Mouse (Mus musculus): ENCODE results near the gene Arpc2. TPM values are rescaled to one million over a fixed set of nuclear protein-coding genes. Genes with fewer than 3 reads are reported as not detected.

Gene Arpc2
- polyA plus RNA-seq, 1 experiment = 281 TPM

- Histone ChIP-seq H3ac (ENCODE audit: control insufficient read depth, insufficient read length, low read depth) (no peak overlapping the region), H3K27me3 (ENCODE audit: control insufficient read depth, insufficient read depth, insufficient read length) (no peaks in the 10 kb centered on the region), H3K4me3 (ENCODE audit: insufficient read depth, poor library complexity, severe bottlenecking) (no peak overlapping the region), H3K79me2 (ENCODE audit: control insufficient read depth, insufficient read depth) (peaks cover 18% of the 10 kb centered on the region), H3K36me3 (ENCODE audit: control insufficient read depth, insufficient read depth) (peaks cover 28% of the 10 kb centered on the region), H3K79me3 (ENCODE audit: low read depth) (peaks cover 10% of the 10 kb centered on the region)
- TF ChIP-seq MAX (IDR thresholded peaks at IDR 0.05) = no peak
- TF ChIP-seq FOSL1 (IDR thresholded peaks at IDR 0.05; ENCODE audit: insufficient read depth, low read length, poor library complexity, severe bottlenecking) = no peak
- TF ChIP-seq MYOG (IDR thresholded peaks at IDR 0.05; ENCODE audit: control insufficient read depth, extremely low read depth, insufficient read length) = no peak
- no peak for TF ChIP-seq USF1 (IDR thresholded peaks at IDR 0.05; ENCODE audit: low read depth)
- no peak for TF ChIP-seq MYOD1 (IDR thresholded peaks at IDR 0.05; ENCODE audit: control insufficient read depth, insufficient read length, low read depth)
- TF ChIP-seq CTCF (IDR thresholded peaks at IDR 0.05; ENCODE audit: control insufficient read depth, insufficient read depth, insufficient read length) = no peak
- TF ChIP-seq CEBPB (IDR thresholded peaks at IDR 0.05; ENCODE audit: low read depth) = no peak
These were observed 43.1 kb downstream of the Arpc2 start for GRCm38 (mm10) chr1:74278988-74279387.

DNA sequence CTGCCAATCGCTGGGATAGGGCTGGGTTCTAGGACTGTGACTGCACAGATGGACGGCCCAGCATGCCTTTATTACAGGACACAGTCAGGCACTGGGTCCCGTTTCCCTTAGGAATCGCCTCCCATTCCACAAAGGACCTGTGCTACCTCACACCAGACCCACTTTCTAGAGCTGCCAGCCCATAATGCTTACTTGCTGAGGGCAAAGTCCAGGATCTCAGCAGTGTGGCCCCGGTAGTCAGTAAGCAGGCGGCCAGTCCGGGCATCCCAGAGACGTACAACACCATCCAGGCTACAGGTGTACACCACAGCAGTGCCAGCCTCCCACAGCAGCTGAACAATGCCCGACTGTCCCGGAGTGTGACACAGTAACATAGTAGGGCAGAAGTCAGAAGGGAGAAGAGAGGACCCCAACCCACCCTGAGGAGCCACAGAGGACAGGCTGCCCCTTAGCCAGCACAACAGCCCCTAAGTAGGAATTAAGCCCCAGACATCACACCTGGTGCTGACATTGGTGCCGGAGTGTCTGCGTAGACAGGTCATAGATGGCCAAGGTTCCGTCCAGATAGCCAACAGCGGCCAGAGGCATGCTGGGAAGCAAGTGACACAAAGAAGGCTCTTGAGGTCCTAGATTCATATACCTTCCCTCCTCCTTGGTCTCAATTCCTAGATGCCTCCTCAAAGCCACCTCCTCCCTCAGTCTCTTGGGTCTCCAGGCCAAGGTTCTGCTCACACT is 44.9 kb downstream of the Arpc2 start:
- TF ChIP-seq MYOG (IDR thresholded peaks at IDR 0.05; ENCODE audit: control insufficient read depth, extremely low read depth, insufficient read length) (no peak), CTCF (IDR thresholded peaks at IDR 0.05; ENCODE audit: control insufficient read depth, insufficient read depth, insufficient read length) (no peak), CEBPB (IDR thresholded peaks at IDR 0.05; ENCODE audit: low read depth) (no peak), MAX (IDR thresholded peaks at IDR 0.05) (no peak), USF1 (IDR thresholded peaks at IDR 0.05; ENCODE audit: low read depth) (no peak), FOSL1 (IDR thresholded peaks at IDR 0.05; ENCODE audit: insufficient read depth, low read length, poor library complexity, severe bottlenecking) (no peak)
- no peak overlapping the region for H3ac ChIP-seq (ENCODE audit: control insufficient read depth, insufficient read length, low read depth)
- H3K36me3 ChIP-seq (ENCODE audit: control insufficient read depth, insufficient read depth) = peaks cover 28% of the 10 kb centered on the region
- H3K79me2 ChIP-seq (ENCODE audit: control insufficient read depth, insufficient read depth) = peaks cover 29% of the 10 kb centered on the region
- H3K79me3 ChIP-seq (ENCODE audit: low read depth) = peaks cover 10% of the 10 kb centered on the region
- no peaks in the 10 kb centered on the region for H3K27me3 ChIP-seq (ENCODE audit: control insufficient read depth, insufficient read depth, insufficient read length)
- no peak overlapping the region for H3K4me3 ChIP-seq (ENCODE audit: insufficient read depth, poor library complexity, severe bottlenecking)

GRCm38 (mm10) chr1:74281372-74281771 is 45.5 kb downstream of the Arpc2 start:
- no peaks in the 10 kb centered on the region for H3K27me3 ChIP-seq (ENCODE audit: control insufficient read depth, insufficient read depth, insufficient read length)
- peaks cover 10% of the 10 kb centered on the region for H3K79me3 ChIP-seq (ENCODE audit: low read depth)
- TF ChIP-seq MAX (IDR thresholded peaks at IDR 0.05) (no peak), CEBPB (IDR thresholded peaks at IDR 0.05; ENCODE audit: low read depth) (no peak)
- H3K36me3 ChIP-seq (ENCODE audit: control insufficient read depth, insufficient read depth) = peaks cover 28% of the 10 kb centered on the region
- no peak overlapping the region for H3ac ChIP-seq (ENCODE audit: control insufficient read depth, insufficient read length, low read depth)
- peaks cover 31% of the 10 kb centered on the region for H3K79me2 ChIP-seq (ENCODE audit: control insufficient read depth, insufficient read depth)
- no peak overlapping the region for H3K4me3 ChIP-seq (ENCODE audit: insufficient read depth, poor library complexity, severe bottlenecking)

DNA sequence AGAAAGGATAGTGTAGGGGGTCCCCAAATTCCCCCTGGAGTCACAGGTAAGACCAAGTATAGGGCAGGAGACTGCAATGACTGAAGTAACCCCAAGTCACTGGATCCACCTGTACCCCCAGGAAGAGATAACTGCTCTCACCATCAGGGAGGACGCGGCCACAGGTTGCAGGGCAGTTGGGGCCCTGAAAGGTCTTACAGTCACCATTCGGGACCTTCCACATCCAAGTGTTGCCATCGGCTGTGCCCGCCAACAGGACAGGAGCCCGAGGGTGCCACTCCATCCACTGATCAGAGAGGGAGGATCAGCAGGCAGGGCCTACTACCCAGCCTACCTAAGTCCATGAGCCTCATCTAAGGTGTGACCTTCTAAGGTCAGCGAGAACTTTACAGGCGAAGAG is 46.0 kb downstream of the Arpc2 start:
- Histone ChIP-seq H3ac (ENCODE audit: control insufficient read depth, insufficient read length, low read depth) (no peak overlapping the region), H3K27me3 (ENCODE audit: control insufficient read depth, insufficient read depth, insufficient read length) (no peaks in the 10 kb centered on the region), H3K79me2 (ENCODE audit: control insufficient read depth, insufficient read depth) (peaks cover 31% of the 10 kb centered on the region), H3K4me3 (ENCODE audit: insufficient read depth, poor library complexity, severe bottlenecking) (no peak overlapping the region), H3K79me3 (ENCODE audit: low read depth) (peaks cover 10% of the 10 kb centered on the region), H3K36me3 (ENCODE audit: control insufficient read depth, insufficient read depth) (peaks cover 31% of the 10 kb centered on the region)
- TF ChIP-seq MYOD1 (IDR thresholded peaks at IDR 0.05; ENCODE audit: control insufficient read depth, insufficient read length, low read depth) = no peak
- TF ChIP-seq MAX (IDR thresholded peaks at IDR 0.05) = no peak
- TF ChIP-seq CTCF (IDR thresholded peaks at IDR 0.05; ENCODE audit: control insufficient read depth, insufficient read depth, insufficient read length) = no peak
- TF ChIP-seq CEBPB (IDR thresholded peaks at IDR 0.05; ENCODE audit: low read depth) = no peak
- no peak for TF ChIP-seq MYOG (IDR thresholded peaks at IDR 0.05; ENCODE audit: control insufficient read depth, extremely low read depth, insufficient read length)
- TF ChIP-seq USF1 (IDR thresholded peaks at IDR 0.05; ENCODE audit: low read depth) = no peak
- no peak for TF ChIP-seq FOSL1 (IDR thresholded peaks at IDR 0.05; ENCODE audit: insufficient read depth, low read length, poor library complexity, severe bottlenecking)

DNA sequence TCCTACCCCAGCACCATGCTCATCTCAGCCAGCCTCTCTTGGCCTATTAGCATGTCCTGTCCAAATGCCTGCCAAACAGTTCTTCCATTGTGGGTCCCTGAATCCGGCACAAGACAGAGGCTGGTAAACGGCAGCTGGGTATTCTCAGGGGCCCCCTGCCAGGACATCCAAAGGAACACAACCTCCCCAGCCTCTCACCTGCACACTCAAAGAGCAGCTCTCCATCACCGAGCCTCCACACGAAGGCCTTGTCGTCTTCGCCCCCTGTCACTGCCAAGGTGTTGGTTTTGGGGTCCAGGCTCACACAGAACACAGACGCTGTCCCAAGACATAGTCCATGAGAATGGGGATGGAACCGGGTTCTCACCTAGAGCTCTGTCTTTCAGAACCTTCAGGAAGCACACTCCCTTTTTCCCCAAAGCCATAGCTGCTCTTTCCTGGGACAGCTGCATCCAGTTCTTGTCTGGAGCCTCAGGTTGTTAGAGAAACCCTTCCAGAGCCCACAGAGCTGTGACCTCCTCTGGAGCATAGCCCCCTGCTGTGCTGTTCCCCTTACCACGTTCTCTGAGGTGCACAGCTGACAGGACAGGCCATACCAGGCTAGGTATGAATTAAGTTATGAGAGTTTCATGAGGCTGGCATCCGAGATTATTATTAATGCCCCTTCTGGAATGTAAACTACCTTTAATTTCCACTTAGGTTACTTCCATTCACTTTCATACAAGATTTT is 47.2 kb downstream of the Arpc2 start:
- TF ChIP-seq USF1 (IDR thresholded peaks at IDR 0.05; ENCODE audit: low read depth) (no peak), FOSL1 (IDR thresholded peaks at IDR 0.05; ENCODE audit: insufficient read depth, low read length, poor library complexity, severe bottlenecking) (no peak), CEBPB (IDR thresholded peaks at IDR 0.05; ENCODE audit: low read depth) (no peak), MAX (IDR thresholded peaks at IDR 0.05) (no peak), CTCF (IDR thresholded peaks at IDR 0.05; ENCODE audit: control insufficient read depth, insufficient read depth, insufficient read length) (no peak), MYOD1 (IDR thresholded peaks at IDR 0.05; ENCODE audit: control insufficient read depth, insufficient read length, low read depth) (no peak)
- Histone ChIP-seq H3ac (ENCODE audit: control insufficient read depth, insufficient read length, low read depth) (no peak overlapping the region), H3K4me3 (ENCODE audit: insufficient read depth, poor library complexity, severe bottlenecking) (no peak overlapping the region), H3K79me3 (ENCODE audit: low read depth) (peaks cover 10% of the 10 kb centered on the region), H3K36me3 (ENCODE audit: control insufficient read depth, insufficient read depth) (peaks cover 40% of the 10 kb centered on the region), H3K27me3 (ENCODE audit: control insufficient read depth, insufficient read depth, insufficient read length) (no peaks in the 10 kb centered on the region), H3K79me2 (ENCODE audit: control insufficient read depth, insufficient read depth) (peaks cover 31% of the 10 kb centered on the region)
